Mouse (Mus musculus): ENCODE data around the gene Mcpt1.
"Not testable (repeated sequence)": the region's sequence is repeated elsewhere in the genome, so short reads cannot be mapped to it uniquely, and the experiment has no call there.

The Mcpt1 gene

DNA sequence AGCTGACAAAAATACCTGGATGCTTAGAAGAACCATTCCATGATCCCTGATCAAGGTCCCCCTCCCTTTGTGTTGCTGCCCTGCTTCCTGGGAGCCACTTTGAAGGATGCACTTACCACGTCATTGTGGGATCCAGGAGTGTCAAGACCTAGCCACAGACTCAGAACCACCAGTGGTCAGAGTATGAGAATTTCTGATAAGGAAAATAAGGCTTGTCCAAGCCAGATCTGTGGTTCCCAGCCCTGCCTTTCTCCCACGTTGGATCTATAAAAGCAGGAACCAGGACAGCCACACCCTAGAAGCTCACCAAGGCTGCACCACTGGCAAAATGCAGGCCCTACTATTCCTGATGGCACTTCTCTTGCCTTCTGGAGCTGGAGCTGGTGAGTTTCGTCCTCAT is at the start of gene Mcpt1:
Gene Mcpt1 (plus strand): TSS at position 301 of the 400 bp plus-strand sequence.
- CTCF ChIA-PET: not testable (repeated sequence)

- CTCF ChIA-PET: not testable (repeated sequence)
Measured at GRCm38 (mm10) chr14:55987464-55987863, 30.3 kb upstream of the Mcpt1 start.

DNA sequence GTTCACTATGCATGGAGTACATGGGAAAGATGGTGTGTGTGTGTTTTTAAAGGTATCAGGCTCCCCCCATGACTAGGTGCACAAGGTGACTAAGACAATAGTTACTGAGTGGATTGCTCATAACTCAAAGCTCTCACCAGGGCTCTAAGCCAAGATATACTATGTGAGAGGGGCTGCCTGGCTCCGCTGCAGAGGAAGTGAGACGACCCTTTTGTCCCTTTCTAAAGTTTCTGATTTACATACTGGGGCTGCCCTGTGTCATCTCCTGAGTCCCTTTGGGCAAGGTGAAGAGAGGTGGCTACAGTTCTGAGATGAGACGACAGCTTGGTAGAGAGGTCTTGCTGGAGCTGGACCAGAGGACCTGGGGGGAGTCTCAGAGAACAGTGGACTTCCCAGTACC is 4.6 kb upstream of the Mcpt1 start:
- CTCF ChIA-PET: no interaction called here

DNA sequence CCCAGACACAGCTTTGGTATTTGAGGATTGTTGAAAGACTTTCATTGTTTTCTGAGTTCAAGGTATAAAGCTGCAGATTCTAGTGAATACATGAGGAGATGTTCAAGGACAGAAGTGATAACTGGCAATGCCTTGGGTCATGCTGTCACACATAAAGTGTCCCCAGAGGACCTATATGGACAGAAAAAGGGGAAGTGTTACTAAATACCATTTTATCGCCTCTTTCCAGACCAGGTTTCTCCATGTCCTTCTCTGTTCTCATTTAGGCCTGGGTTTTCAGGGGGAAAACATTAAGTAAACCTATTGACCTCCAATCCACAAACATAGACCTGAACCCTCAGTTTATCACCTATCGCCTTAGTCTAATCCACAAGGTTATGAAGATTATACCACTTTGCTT is 3.8 kb upstream of the Mcpt1 start:
- CTCF ChIA-PET: no interaction called here

- CTCF ChIA-PET: no interaction called here
Measured at GRCm38 (mm10) chr14:56019446-56019845, 1.7 kb downstream of the Mcpt1 start.

- CTCF ChIA-PET: not testable (repeated sequence)
Measured at GRCm38 (mm10) chr14:56021305-56021704, 3.5 kb downstream of the Mcpt1 start.

GRCm38 (mm10) chr14:56030395-56030794 is 12.6 kb downstream of the Mcpt1 start, which contains the start of gene Mcpt9:
Mcpt9 (minus strand) TSS chr14:56030495.
- CTCF ChIA-PET: not testable (repeated sequence)

- CTCF ChIA-PET: no interaction called here
Measured at GRCm38 (mm10) chr14:56034433-56034832, 16.7 kb downstream of the Mcpt1 start.

- CTCF ChIA-PET: not testable (repeated sequence)
Measured at GRCm38 (mm10) chr14:56041792-56042191, 24.0 kb downstream of the Mcpt1 start, which contains the start of gene Mcpt2. Mcpt2 (plus strand) TSS chr14:56042041.

- CTCF ChIA-PET: no interaction called here
Measured at GRCm38 (mm10) chr14:56055408-56055807, 37.6 kb downstream of the Mcpt1 start.

DNA sequence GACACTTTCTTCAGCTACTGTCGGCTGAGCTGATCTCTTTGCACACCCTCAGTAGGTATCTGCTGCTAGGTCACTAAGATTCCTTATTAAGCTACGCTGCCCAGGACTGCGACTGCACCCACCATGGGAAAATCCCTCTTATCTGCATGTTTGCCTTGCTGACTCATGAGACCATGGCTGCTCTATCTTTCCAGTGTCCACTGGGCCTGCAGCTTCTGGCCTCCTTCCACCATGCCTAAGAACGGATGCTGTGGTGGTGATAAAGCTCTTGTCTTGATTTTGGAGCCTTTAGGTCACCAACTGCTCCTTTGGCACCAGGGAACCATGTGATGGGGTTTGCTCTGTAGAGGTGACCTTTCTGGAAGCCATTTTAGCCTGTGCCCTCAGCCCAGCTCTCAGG is 40.0 kb downstream of the Mcpt1 start:
- CTCF ChIA-PET: no interaction called here

- CTCF ChIA-PET: not testable (repeated sequence)
Measured at GRCm38 (mm10) chr14:56062213-56062612, 44.4 kb downstream of the Mcpt1 start, which contains the start of gene Mcpt4. Mcpt4 (minus strand) TSS chr14:56062313.

All from spleen, embryonic (tissue).